Mouse (Mus musculus) neutrophil, adult 5-6 weeks (primary cell): ENCODE results near the gene Psg29. TPM values are rescaled to one million over a fixed set of nuclear protein-coding genes. Genes with fewer than 3 reads are reported as not detected.

Source experiments
- ATAC-seq: fragments of 151-379, 151-347 bp; 2 replicates; pipeline ENCODE4 v1.8.0; 2017; ENCODE audit warnings: mild to moderate bottlenecking, moderate TSS enrichment; ENCODE audit not compliant: insufficient number of reproducible peaks, poor library complexity, low FRiP score, severe bottlenecking; ENCODE audit errors: extremely low read depth
- total RNA-seq: library from RNA; stranded (forward); fragments of 200-1000 nt; gene quantifications from 2 replicates; pipeline ENCODE4 v1.2.3, GENCODE M21; 2017

Psg29 gene
- total RNA-seq, result not detected in 2 replicates

- no peak for ATAC-seq
Observed at GRCm38 (mm10) chr7:17203177-17203576, at the start of gene Psg29. Gene Psg29, plus strand, starts transcription at chr7:17203477.

GRCm38 (mm10) chr7:17155634-17156033 lies 47.6 kb upstream of the Psg29 start:
- no peak for ATAC-seq

GRCm38 (mm10) chr7:17156885-17157677 lies 46.2 kb upstream of the Psg29 start:
- no peak for ATAC-seq

- no peak for ATAC-seq
Observed at GRCm38 (mm10) chr7:17159011-17159410, 44.3 kb upstream of the Psg29 start.

GRCm38 (mm10) chr7:17171827-17172226 lies 31.4 kb upstream of the Psg29 start:
- ATAC-seq, result no peak

GRCm38 (mm10) chr7:17205530-17206184 lies 2.4 kb downstream of the Psg29 start:
- ATAC-seq, result no peak

Other genes starting within 250 kb of the Psg29 start
- 0.12 TPM in 1 of 2 replicates, not detected in the other for gene Pnmal1, start 243.8 kb upstream of the Psg29 start, total RNA-seq
- 0.35 and 0.49 TPM in 2 replicates for gene Gm42372, start 220.4 kb upstream of the Psg29 start, total RNA-seq
- gene Ccdc8, start 210.8 kb upstream of the Psg29 start, total RNA-seq, result not detected in 2 replicates
- gene Ppp5c, start 175.6 kb upstream of the Psg29 start, total RNA-seq, result 50.3 and 54.0 TPM in 2 replicates
- not detected in 2 replicates for gene Hif3a, start 141.1 kb upstream of the Psg29 start, total RNA-seq
- gene Psg16, start 129.4 kb upstream of the Psg29 start, total RNA-seq, result 0.35 and 0.74 TPM in 2 replicates
- not detected in 2 replicates for gene Ceacam3, start 53.2 kb upstream of the Psg29 start, total RNA-seq